Mouse (Mus musculus) embryo, embryonic 10.5 days (tissue): ENCODE data around the gene Ggct.
"Not testable (repeated sequence)": the region's sequence is repeated elsewhere in the genome, so short reads cannot be mapped to it uniquely, and the experiment has no call there.

ENCODE experiments used
- DNase-seq: peaks from one replicate; pipeline ENCODE4 v3.0.0-alpha.2; 2015; ENCODE audit warnings: low spot score

Gene Ggct

DNA sequence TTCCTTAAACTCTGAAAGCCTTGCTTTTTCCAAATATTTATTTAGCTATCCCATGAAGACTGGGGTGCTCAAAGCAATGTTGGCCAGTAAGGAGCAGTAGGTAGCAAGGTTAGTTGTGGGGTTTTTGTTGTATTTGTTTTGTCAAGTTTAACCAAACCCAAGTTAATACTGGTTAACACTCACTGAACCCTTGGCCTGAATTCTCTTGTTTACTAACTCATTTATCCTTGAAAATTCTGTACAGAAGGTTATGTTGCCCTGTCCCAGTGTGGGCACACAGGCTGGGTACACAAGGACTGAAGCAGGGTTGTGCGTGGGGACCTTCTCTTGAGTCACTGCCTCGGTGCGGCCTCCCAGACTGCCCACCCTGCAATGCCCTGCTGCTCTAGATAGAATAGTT is 3.6 kb upstream of the Ggct start:
- DNase-seq = no peak

DNA sequence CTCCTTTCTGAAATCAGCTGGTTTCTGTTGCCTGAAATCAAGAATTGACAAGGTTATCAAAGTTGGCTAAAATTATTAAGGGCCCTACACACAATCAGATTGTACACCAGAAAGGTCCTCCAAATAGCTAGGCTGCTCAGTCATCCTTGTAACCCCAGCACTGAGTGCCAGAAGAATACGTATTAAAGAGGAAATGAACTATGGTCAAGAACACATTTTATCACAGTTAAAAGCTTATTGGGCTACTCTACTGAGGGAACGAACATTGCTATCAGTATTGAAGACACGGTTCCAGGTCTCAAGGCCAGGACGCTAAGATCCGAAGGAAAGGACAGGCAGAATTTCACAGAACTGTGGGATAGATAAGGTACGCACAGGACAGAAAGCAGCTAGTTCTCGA is 609 bp downstream of the Ggct start:
- no peak for DNase-seq

DNA sequence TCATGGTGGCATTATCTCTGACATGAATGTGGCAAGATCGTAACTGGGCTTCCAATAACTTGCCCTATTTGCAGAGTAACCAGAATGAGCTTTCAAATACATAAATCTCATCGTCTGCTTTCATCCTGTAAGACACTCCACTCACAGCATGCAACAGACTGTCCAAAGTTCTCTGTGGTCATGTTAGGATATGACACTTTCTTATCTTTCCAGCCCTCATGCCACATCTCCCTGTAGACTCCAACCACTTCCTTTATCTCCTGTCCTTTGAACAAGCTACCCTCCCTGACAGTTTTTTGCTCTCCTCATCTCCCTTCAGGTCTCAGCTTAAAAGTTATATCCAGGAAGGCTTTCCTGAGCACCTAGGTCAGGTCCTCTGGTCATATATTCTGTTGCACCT is 1.6 kb downstream of the Ggct start:
- DNase-seq = no peak

DNA sequence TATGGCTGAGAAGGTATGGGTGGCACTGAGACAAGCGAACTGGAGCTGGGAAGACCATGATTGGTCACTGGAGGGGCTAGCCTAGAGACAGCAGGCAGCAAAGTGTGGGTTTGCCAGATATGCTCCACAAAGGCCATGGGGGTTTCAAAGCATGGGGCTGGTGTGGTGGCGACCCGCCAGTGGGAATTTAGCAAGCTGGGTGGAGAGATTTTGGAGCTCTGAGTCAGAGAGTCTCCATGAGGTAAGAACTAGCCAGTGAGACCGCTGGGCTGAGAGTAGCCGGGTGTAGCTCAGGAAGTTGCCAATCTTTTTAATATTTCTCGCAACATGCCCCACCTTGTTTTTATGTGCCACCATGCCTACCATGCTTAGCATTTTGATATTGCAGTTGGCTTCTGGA is 4.6 kb downstream of the Ggct start:
- no peak for DNase-seq

DNA sequence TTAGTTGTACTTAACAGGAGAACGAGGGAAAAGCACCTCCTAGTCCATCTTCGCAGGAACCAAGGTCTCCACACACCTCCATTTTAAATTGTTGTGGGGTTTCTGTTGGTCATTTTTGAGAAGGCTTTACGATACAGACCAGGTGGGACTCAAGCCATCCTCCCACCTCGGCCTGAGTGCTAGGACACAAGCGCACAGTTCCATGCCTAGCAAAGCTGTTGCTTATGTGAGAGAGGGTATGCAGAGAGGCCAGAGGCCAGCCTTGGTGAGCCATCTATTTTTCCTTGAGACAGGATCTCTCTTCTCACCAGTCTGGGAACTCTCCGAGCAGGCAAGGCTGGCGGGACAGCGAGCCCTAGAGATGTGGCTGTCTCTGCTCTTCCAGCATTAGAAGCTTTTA is 8.7 kb downstream of the Ggct start:
- DNase-seq = no peak

DNA sequence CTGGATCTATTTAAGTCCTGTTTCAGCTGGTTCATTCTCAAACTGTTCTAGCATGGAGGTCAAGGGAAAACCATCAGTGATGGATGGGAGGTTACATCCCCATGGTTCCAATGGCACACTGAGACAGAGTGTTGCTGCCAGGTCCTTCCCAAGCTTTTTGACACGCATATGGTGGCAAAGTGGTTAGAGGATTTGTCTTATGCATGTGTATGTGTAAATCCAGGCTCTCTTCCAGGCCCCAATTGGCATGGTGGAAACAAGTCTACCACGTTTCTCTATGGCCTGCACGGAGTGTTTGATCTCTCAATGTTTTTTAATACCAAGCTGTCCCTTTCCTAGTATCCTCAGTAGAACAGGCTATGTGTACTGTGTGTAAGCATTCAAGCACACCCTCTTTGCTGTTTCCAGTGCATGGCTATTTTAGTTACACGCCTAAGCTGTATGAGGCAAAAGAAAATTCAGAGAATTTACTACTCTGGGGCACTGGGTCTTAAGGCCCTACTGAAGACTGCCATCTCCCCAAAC is 9.2 kb downstream of the Ggct start:
- no peak for DNase-seq

DNA sequence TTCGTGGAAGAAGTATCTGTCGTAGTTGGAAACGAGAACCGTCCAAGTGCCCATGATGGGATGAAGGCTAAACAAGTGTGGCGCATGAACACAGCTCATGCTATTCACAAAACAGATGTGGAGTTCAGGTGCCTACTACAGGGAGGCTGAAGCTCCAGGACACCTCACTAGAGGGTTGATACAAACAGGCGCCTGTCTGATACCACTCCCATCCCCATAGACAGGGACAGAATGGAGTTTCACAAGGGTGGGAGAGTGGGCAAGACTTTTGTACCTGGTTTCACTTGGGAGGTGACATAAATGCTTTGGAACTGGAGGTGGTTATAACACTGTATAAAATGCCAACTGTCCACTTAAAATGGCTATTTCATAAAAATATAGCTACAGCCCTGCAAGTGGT is 13.3 kb downstream of the Ggct start:
- DNase-seq = no peak

DNA sequence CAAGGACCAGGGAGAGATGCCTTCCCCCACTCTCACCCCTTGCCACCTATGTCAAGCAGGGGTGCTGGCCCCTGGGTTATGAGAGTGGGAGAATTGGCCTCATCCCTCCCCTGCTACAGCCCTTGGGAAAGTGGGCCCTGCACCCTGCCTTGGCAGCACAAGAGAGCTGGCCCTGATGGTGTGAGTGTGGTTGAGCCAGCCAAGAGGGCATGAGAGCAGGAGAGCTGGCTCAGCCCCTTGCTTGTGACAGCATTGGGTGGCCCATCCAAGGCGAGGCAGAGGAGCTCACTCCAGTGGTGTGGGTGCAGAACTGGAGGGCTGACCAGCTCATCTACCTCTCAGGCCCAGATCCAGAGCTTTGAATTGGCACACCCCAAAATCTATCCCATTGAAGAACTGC is 17.1 kb downstream of the Ggct start:
- no peak for DNase-seq

DNA sequence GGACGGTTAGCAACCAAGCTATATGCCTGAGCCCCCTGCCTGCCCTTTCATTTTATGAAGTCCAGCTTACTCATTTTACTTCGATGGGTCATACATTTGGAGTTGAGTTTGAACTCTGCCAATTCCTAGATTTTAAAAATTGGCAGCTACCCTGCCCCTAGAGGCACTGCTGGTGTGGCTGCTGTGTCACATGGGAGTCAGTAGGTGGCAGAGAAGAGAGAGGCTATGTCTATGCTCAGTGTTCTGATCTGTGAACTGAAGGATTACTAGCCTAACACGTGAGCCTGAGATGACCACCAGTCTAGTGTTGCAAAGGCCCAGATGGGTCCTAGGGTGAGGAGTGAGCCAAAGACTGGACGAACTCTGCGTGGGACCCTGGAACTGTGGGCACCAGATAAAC is 18.2 kb downstream of the Ggct start:
- peak; percentile 13 for DNase-seq

DNA sequence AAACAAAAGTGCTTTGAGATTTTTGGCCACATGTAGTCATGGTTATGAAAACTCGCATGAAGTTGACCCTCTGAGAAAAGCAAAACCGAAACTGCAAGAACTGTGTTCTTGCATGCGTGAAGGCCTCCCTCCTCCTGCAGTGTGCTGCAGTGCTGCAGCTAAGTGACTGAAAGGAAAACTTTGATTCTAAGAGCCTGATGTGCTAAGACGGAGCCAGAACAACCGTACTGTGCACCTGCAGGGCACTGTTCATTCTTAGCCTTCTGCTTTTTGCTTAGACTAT is 19.9 kb downstream of the Ggct start:
- DNase-seq = no peak

DNA sequence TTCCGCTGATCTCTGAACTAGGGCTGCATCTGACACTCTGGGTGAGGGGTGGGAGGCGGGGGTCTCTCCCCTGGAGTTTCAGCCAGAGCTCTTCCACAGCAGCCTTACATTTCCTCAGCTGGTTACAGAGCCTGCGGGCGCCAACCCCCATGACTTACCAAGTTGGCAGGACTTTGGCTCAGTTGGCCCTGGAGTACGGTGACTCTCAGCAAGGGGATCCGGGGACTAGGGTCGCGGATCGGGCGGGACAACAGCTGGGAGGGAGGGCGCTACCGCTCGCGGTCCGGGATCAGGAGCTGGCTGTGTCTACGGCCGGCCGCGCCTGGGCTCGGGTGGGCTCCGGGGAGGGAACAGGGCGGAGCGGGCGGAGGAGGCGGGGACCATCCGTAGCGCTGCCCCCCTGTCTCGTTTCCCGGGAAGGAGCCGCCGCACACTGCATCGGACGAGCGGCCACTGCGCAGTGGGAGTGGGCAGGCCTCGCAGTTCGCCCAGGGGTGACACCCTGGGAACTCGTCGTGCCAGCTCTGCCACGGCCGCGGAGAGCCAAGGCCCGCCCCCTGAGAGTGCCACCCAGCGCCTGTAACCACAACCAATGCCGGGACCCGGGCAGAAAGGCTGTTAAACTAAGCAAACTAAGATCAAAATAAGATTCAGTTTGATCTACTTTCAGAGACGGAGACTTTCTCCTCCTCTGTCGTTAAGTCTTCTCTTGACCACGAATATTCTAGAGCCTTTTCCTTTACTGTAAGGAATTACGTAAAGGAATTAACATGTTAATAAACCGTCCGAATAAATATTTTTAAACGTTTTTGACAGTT is 20.4 kb downstream of the Ggct start, which contains the start of gene Nod1:
Gene Nod1 (minus strand): TSS at position 502 of the 818 bp plus-strand sequence.
- peak; percentile 66 for DNase-seq

DNA sequence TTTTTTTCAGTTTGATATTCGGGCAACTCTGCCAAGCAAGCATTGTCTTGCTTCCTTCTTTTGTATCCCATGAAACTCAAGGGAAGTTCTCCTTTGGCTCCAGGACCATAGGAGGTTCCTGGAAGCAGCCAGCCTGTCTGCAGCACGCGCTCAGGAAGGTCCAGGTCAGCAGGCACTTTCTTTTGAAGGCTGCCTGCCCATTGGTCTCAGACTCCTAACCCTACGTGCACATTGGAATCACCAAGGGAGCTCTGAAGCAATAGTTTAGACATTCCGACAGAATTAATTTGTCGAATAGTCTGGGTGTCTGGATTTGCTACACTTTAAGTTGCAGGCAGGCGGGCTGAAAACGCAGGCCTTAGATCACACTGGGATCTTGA is 21.0 kb downstream of the Ggct start:
- DNase-seq = no peak

DNA sequence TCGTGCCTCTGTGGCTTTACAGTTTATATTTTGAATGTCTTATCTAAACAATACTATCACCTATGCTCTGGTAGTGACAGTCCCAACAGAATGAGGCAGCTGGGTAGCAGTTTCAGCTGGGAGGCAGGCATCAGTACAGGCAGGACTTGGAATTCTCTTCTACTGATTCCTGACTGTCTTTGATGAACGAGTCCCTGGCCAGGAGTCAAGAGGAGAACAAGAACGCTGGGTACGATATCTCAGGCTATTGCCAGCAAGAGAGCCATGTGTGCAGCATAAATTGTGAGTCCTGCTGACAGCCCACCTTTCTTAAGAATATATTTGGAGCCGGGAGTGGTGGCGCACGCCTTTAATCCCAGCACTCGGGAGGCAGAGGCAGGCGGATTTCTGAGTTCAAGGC is 22.2 kb downstream of the Ggct start:
- no peak for DNase-seq

DNA sequence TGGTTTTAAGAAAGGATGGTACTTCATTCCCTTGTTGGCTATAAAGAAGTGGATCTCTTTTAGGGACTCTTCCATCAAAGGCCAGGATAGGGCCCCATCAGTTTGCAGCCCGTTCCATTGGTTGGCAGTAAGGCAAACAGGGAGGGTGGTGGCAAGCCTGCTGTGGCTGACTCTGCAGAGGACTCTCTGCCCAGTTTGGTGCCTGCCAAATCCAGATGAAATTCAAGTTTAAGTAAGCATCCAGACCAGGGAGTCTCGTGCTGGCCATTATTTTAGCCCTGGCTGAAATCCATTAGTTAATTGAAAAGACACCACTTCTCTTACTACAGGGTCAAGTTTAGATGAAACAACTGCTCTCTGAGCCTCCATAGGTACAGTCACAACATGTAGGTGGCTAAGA is 22.9 kb downstream of the Ggct start:
- no peak for DNase-seq

DNA sequence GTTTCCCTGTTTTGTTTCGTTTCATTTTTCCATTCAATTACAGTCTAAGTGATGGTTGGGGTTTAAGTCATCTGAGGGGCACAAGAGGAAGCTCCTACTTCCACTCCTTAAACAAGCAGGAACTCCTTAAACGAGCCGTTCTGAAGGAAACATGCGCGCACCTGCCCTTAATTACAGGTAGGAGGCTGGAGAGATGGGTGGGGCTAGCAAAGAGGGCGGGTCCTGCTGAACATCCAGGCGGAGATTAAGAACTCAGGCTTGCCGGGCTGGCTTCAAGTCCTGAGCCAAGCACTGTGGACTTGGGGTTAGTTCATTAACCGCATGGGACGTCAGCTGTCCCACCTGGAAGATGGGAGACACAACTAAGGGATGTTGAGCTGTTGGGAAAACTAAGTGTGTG is 25.2 kb downstream of the Ggct start:
- no peak for DNase-seq

DNA sequence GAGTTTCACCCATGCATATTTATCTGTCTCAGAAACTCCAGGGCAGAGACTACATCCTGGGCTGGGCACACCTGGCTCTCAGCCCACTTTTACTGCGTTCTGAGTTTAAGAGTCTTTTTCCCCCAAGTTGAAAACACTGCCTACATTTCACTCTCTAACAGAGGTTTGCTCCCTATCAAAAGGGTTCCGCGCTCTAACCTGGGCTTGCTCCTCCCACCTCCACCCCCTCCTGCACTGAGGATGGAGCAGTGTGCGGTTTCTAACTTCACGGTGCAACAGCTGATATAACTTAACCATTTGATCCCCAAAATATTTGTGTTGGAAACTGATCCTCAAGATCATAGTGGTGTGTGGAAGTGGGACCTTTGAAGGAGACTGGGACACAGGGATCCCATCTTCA is 27.5 kb downstream of the Ggct start:
- DNase-seq = no peak

DNA sequence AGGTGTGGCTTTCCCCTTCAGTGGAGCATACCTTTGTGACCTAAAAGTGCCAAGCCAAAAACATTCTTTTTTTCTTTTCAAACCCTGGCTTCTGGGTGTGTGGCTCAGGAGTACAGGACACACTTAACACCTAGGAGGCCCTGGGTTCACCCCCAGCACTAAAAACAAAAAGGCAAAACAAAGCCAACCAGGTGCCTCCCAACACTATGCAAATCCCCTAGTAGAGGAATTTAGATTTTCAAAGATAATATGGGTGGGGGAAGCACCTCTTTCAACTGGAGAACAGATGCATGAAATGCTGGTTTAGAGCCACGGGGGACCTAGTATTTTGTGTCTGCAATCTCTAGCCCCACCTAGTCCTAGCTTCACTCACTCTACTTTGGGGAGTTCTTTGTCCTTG is 28.0 kb downstream of the Ggct start:
- DNase-seq = no peak

DNA sequence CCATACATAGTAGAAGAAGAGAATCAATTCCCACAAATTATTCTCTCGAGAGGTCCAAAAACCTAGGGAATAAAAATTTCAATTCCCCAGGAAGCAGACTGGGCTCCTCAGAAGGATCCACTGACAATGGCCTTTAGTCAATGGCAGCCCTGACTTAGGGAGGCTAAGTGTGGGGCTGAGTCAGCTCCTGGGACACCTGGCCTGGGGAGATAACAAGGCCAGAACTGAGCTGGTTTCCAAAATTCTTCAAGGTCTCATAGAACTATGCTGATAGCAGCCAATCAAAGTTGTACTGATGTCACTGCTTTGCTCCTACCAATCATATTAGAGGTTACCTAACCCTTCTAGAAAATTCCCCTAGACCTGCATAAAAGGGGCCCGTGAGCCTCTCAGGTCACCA is 29.2 kb downstream of the Ggct start:
- DNase-seq = no peak

DNA sequence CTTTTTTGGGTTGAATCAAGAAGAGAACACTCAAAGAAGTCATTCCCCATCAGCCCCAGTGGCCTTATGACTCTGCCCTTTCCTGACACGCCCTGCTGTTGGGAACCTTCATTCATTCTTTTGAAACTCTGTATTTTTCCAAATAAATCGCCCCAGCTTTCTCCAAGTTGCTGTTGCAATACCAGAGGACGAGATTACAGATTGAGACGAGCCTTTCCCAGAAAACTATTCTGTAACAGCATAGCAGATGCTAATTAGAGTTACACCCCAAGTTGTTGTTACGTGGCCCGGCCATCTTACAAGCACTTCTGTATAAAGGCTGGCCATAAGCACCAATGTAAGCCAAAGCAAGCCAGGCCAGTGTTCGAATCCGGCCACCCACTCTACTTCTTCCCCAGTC is 35.1 kb downstream of the Ggct start:
- DNase-seq = no peak

DNA sequence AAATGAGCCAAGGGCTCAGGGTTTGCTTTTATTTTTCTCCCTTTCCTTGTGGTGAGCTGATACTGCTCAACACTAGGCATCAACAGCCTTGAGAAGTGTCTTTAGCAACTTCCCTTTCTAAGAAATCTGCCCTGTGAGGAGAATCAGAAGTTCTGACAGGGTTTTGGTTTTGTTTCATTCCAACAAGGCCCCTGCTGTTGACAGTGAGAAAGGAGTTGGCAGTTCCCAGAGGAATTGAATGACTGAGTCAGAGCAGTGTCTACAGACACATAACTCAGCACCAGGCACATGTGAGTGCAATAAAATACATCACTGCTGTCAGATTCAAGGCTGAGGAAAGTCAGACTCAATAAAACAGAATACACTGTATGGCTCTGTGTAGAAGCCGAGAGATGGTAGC is 36.3 kb downstream of the Ggct start:
- peak; percentile 21 for DNase-seq

DNA sequence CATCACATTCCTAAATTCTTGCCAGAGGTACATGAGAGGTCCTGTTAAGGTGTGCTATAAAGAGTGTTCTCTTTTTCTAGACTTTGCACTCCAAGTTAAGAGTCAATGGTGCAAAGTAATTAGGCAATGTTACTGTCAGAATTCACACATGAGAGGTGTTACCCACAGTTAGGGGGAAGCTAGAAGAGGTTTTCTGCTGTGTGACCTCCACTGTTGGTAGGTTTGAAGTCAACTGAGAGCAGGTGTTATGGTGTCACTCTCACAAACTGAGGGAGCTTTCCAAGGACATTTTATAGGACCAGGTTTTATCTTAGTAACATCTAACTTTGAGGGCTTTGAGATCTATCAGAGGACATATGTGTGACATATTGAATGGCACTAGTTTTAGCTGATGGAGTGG is 36.8 kb downstream of the Ggct start:
- DNase-seq = no peak

DNA sequence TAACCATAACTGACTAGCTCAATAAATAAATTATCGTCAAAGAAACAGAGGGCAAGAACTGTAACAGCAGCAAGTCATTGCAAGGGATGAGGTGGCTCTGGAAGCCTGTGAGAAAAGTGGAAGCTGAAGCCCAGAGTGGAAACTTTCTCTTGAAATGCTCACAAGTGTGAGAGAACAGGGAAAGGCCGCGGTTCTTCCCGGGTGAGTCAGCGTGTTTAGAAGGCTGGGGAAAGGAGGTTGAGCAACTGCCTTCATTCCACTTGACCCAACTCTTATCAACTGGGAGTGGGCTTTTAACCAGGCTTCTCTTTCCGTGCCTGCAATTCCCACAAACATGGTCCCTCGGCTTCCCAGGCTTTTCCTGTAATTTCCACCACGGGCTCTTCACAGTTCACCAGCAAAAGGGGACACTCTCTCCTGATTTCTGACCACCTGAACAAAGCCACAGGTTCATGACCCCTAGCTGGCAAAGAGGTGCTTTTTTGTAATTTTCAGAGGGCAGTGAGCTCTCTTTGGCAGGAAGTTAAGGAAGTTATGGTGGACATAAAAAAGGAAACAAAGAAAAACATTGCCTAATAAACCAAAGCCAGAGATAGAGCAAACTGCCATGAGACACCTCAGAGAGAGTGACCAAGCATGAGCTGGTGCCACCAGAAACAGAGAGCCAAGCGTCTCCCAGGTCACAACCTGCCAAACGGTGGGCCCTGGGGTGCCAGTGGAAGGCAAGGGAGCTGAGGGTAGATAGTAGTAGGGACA is 37.9 kb downstream of the Ggct start:
- DNase-seq = no peak

DNA sequence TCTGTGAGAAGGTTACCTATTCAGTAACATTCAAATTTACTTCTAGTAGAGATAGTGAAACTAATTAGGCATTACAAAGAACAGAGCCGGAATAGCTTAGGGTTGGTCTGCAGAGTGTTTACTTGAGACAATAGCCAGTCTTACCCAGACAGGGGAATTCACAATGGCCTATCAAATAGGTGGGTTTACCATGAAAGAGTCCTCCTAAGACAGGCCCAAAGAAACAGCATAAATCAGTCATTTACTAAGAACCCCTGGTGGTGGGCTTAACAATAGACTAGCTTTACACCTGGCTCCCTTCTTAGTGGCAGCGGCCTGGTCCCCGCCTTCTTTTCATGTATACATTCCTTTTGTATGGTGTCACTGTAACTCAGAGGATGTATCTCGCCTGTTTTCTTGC is 39.4 kb downstream of the Ggct start:
- not testable (repeated sequence) for DNase-seq

DNA sequence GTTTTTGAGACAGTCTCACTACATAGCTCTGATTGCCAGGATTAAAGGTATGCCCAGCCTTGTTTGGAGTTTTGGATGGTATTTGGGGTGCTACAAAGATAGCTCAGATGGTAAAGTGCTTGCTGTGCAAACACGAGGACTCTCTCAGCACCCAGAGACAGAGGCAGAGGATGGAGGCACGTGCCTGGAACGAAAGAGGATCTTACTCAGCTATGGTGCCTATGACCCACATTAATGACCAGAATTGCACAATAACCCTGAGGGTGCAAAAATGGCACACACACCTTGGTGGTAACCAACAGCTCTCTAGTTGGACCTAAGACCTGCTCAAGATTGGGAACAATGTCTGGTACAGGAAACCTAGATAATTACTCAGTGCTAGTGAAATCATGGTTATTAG is 40.2 kb downstream of the Ggct start:
- no peak for DNase-seq
